14 mouse cellular contexts compared by ENCODE assay signal in genomic region chr12:117273166-117273565, GRCm38 (mm10).
DNase-seq lines count a peak whose midpoint lies in the region; ATAC-seq and TF ChIP-seq lines count a peak whose summit lies in the region.
"Had no signal": no experiment of that assay in that cellular context is flagged by ENCODE, and none has a peak within 500 bp of the region (broad histone marks: within the 10 kb centered on the region; RNA-seq: fewer than 3 reads in every experiment).

No protein-coding gene starts in this region.

- WGBS in limb, embryonic 11.5 days: 11% methylated on average over 4 of the region's 4 CpGs
- 10% methylated on average over 4 of the region's 4 CpGs for WGBS in limb, embryonic 10.5 days
- WGBS in forebrain, postnatal 0 days: 19% methylated on average over 4 of the region's 4 CpGs
- WGBS in midbrain, embryonic 10.5 days: 12% methylated on average over 4 of the region's 4 CpGs

- no peak overlapping the region for H3K4me3 ChIP-seq in limb, embryonic 11.5 days (ENCODE audit: low read depth, low read length)
- H3K4me3 ChIP-seq in limb, embryonic 10.5 days: no peak overlapping the region
- H3K4me3 ChIP-seq in forebrain, postnatal 0 days (ENCODE audit: low read depth, low read length): no peak overlapping the region
- H3K4me3 ChIP-seq in midbrain, embryonic 10.5 days: no peak overlapping the region
- H3K4me3 ChIP-seq: myocyte had no signal

- H3K4me1 ChIP-seq in limb, embryonic 11.5 days (ENCODE audit: control insufficient read depth, insufficient read depth, low read length): peaks cover 3% of the 10 kb centered on the region; the same call in 1 of the 2 replicates
- peaks cover 12% of the 10 kb centered on the region for H3K4me1 ChIP-seq in limb, embryonic 10.5 days
- H3K4me1 ChIP-seq in forebrain, postnatal 0 days (ENCODE audit: insufficient read depth): peaks cover 10% of the 10 kb centered on the region
- H3K4me1 ChIP-seq in midbrain, embryonic 10.5 days: peaks cover 66% of the 10 kb centered on the region

- H3K27me3 ChIP-seq in limb, embryonic 11.5 days (ENCODE audit: control insufficient read depth, insufficient read depth, low read length): no peaks in the 10 kb centered on the region
- no peaks in the 10 kb centered on the region for H3K27me3 ChIP-seq in limb, embryonic 10.5 days (ENCODE audit: low read depth, poor library complexity, severe bottlenecking)
- H3K27me3 ChIP-seq in forebrain, postnatal 0 days (ENCODE audit: insufficient read depth, low read length): no peaks in the 10 kb centered on the region
- H3K27me3 ChIP-seq in midbrain, embryonic 10.5 days (ENCODE audit: low read depth, poor library complexity, severe bottlenecking): no peaks in the 10 kb centered on the region

- DNase-seq in limb, embryonic 11.5 days (ENCODE audit: low spot score): peak; percentile 38
- DNase-seq in limb, embryonic 10.5 days (ENCODE audit: low spot score): no peak
- DNase-seq in forebrain, postnatal 0 days: peak; percentile 34
- peak; percentile 51 for DNase-seq in midbrain, embryonic 10.5 days (ENCODE audit: low spot score)
- DNase-seq in retina, embryonic 14.5 days (ENCODE audit: low spot score): peak; percentile 49
- DNase-seq in gastrocnemius, postnatal 10 days: no peak
- no peak for DNase-seq in MN1 (ENCODE audit: low spot score)
- no peak for DNase-seq in frontal cortex, postnatal 10 days (ENCODE audit: low spot score in 2 of 2)
- DNase-seq: heart, postnatal 10 days; kidney, adult 2 months; liver; right cerebral cortex, postnatal 25 days; thymus, postnatal 36 days had no signal

- H3K4me2 ChIP-seq in limb, embryonic 11.5 days (ENCODE audit: low read depth, severe bottlenecking): no peak overlapping the region
- H3K4me2 ChIP-seq in forebrain, postnatal 0 days (ENCODE audit: low read depth): no peak overlapping the region

- no peak for TF ChIP-seq CTCF in forebrain, postnatal 0 days (IDR thresholded peaks at IDR 0.05; ENCODE audit: low read depth)

- ATAC-seq in limb, embryonic 11.5 days (ENCODE audit: insufficient number of reproducible peaks, low FRiP score, low TSS enrichment, low read depth): no peak
- peak; percentile 28; the same call in 1 of the 2 replicates for ATAC-seq in forebrain, postnatal 0 days

- H3K27ac ChIP-seq in limb, embryonic 11.5 days (replicated peaks; ENCODE audit: low read depth, low read length): no peak overlapping the region
- H3K27ac ChIP-seq in limb, embryonic 10.5 days: no peak overlapping the region
- H3K27ac ChIP-seq in forebrain, postnatal 0 days (ENCODE audit: low read depth, low read length): no peak overlapping the region
- H3K27ac ChIP-seq in midbrain, embryonic 10.5 days (replicated peaks): peak overlapping the region; percentile 81

- H3K36me3 ChIP-seq in limb, embryonic 11.5 days (ENCODE audit: control insufficient read depth, insufficient read depth, low read length): no peaks in the 10 kb centered on the region
- H3K36me3 ChIP-seq in limb, embryonic 10.5 days: no peaks in the 10 kb centered on the region
- H3K36me3 ChIP-seq in forebrain, postnatal 0 days (ENCODE audit: insufficient read depth): peaks cover 33% of the 10 kb centered on the region
- H3K36me3 ChIP-seq in midbrain, embryonic 10.5 days: peaks cover 100% of the 10 kb centered on the region

- H3K9ac ChIP-seq in limb, embryonic 11.5 days (ENCODE audit: low read length): no peak overlapping the region
- no peak overlapping the region for H3K9ac ChIP-seq in forebrain, postnatal 0 days

- no peaks in the 10 kb centered on the region for H3K9me3 ChIP-seq in limb, embryonic 11.5 days (ENCODE audit: control insufficient read depth, low read length)
- no peaks in the 10 kb centered on the region for H3K9me3 ChIP-seq in limb, embryonic 10.5 days (replicated peaks)
- H3K9me3 ChIP-seq in forebrain, postnatal 0 days (ENCODE audit: low read length): no peaks in the 10 kb centered on the region
- no peaks in the 10 kb centered on the region for H3K9me3 ChIP-seq in midbrain, embryonic 10.5 days (replicated peaks)

Comparison
In these comparisons a context has a peak if more than half of its experiments do, and no peak if none do; other contexts are left out.
1. DNase-seq: peak in limb, embryonic 11.5 days (single experiment), forebrain, postnatal 0 days (single experiment), midbrain, embryonic 10.5 days (single experiment) and retina, embryonic 14.5 days (single experiment); none in limb, embryonic 10.5 days (single experiment), gastrocnemius, postnatal 10 days (single experiment), MN1 (single experiment) and frontal cortex, postnatal 10 days (0 of 2).